Mouse (Mus musculus) liver, embryonic 12.5 days (tissue): ENCODE data around the gene Pitx2. TPM values are rescaled to one million over a fixed set of nuclear protein-coding genes. Genes with fewer than 3 reads are reported as not detected.

Experiments used
- ATAC-seq: fragments of 200-750 bp; cut with Nextera tagmentation; 2 replicates; pipeline ENCODE4 v1.8.0; 2017; ENCODE audit warnings: moderate number of reproducible peaks, mild to moderate bottlenecking, moderate library complexity
- H3K27ac ChIP-seq: fragments of 300-500 bp; sonication (generic); 2 replicates; pipeline ENCODE4 v1.5.1; 2016; ENCODE audit warnings: mild to moderate bottlenecking
- H3K27me3 ChIP-seq: fragments of 300-500 bp; sonication (generic); replicated peaks from 2 replicates; pipeline ENCODE4 v1.6.1; 2016; ENCODE audit warnings: mild to moderate bottlenecking, moderate library complexity
- H3K36me3 ChIP-seq: fragments of 300-500 bp; sonication (generic); 2 replicates; pipeline ENCODE4 v1.6.1; 2016; ENCODE audit warnings: mild to moderate bottlenecking, moderate library complexity
- H3K4me1 ChIP-seq: fragments of 300-500 bp; sonication (generic); 2 replicates; pipeline ENCODE4 v1.6.1; 2016
- H3K4me2 ChIP-seq: fragments of 300-500 bp; sonication (generic); 2 replicates; pipeline ENCODE4 v1.6.1; 2016; ENCODE audit warnings: mild to moderate bottlenecking, moderate library complexity
- H3K4me3 ChIP-seq: fragments of 300-500 bp; sonication (generic); 2 replicates; pipeline ENCODE4 v1.5.1; 2016; ENCODE audit warnings: mild to moderate bottlenecking, moderate library complexity
- H3K9ac ChIP-seq: fragments of 300-500 bp; sonication (generic); 2 replicates; pipeline ENCODE4 v1.6.1; 2016; ENCODE audit warnings: mild to moderate bottlenecking, moderate library complexity
- H3K9me3 ChIP-seq: fragments of 300-500 bp; sonication (generic); replicated peaks from 2 replicates; pipeline ENCODE4 v1.6.1; 2016; ENCODE audit warnings: mild to moderate bottlenecking, moderate library complexity
- WGBS: fragments of 180-500 bp; shearing (Covaris S2); methylation state at CpG from one replicate; pipeline ENCODE4 v1.1.7; 2016; ENCODE audit not compliant: insufficient replicate concordance; 5-methylcytosine and 5-hydroxymethylcytosine counted together
- polyA plus RNA-seq: library from polyadenylated mRNA; unstranded; fragments of >200 nt; fragmentation: Nextera tagmentation; extraction: Ambion mirVana; gene quantifications from 2 replicates; pipeline ENCODE4 v1.2.1, GENCODE M21; 2016

Pitx2 gene
- polyA plus RNA-seq, 1 experiment from 2014 or later = 5.9 TPM

GRCm38 (mm10) chr3:129204441-129205313 is 5.0 kb downstream of the Pitx2 start:
- peak; percentile 62 for ATAC-seq
- WGBS = 2% methylated on average over 48 of the region's 48 CpGs

GRCm38 (mm10) chr3:129205481-129206175 is 6.0 kb downstream of the Pitx2 start:
- no peaks in the 10 kb centered on the region for H3K36me3 ChIP-seq
- H3K27me3 ChIP-seq = peaks cover 96% of the 10 kb centered on the region
- H3K9ac ChIP-seq = no peak overlapping the region
- no peak overlapping the region for H3K4me3 ChIP-seq
- 9% methylated on average over 18 of the region's 18 CpGs for WGBS
- no peaks in the 10 kb centered on the region for H3K9me3 ChIP-seq
- H3K27ac ChIP-seq = no peak overlapping the region
- H3K4me1 ChIP-seq = no peaks in the 10 kb centered on the region
- no peak for ATAC-seq
- H3K4me2 ChIP-seq = no peak overlapping the region

More at GRCm38 (mm10) chr3:129204441-129205313, 5.0 kb downstream of the Pitx2 start:
- Histone ChIP-seq H3K4me1 (no peaks in the 10 kb centered on the region), H3K36me3 (no peaks in the 10 kb centered on the region), H3K9me3 (no peaks in the 10 kb centered on the region), H3K9ac (no peak overlapping the region), H3K27me3 (peaks cover 96% of the 10 kb centered on the region), H3K4me2 (peak overlapping the region; percentile 61), H3K4me3 (peak overlapping the region; percentile 30), H3K27ac (no peak overlapping the region)

DNA sequence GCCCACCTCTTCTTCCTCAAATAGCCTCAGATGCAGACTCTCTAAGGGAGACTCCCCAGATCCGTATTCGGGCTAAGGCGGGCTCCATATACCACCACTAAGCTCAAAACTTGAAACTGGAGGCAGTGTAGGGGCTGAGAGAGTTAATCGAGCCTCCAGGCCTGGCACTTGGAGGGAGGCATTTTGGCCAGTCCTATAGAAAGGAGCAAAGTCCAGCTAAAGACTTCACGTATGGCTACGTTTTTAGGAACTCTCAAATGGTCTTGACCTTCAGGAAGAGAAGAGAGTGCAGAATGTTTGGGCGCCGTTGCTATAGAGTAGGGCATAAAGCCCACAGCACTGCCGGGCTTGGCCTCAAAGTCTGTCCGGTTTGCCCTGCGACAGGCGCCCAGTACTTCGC is 7.1 kb downstream of the Pitx2 start:
- no peak overlapping the region for H3K4me3 ChIP-seq
- 2% methylated on average over 13 of the region's 13 CpGs for WGBS
- H3K4me2 ChIP-seq = no peak overlapping the region
- H3K27ac ChIP-seq = no peak overlapping the region
- H3K36me3 ChIP-seq = no peaks in the 10 kb centered on the region
- H3K9ac ChIP-seq = no peak overlapping the region
- H3K9me3 ChIP-seq = no peaks in the 10 kb centered on the region
- H3K4me1 ChIP-seq = no peaks in the 10 kb centered on the region
- no peak for ATAC-seq
- H3K27me3 ChIP-seq = peaks cover 99% of the 10 kb centered on the region

DNA sequence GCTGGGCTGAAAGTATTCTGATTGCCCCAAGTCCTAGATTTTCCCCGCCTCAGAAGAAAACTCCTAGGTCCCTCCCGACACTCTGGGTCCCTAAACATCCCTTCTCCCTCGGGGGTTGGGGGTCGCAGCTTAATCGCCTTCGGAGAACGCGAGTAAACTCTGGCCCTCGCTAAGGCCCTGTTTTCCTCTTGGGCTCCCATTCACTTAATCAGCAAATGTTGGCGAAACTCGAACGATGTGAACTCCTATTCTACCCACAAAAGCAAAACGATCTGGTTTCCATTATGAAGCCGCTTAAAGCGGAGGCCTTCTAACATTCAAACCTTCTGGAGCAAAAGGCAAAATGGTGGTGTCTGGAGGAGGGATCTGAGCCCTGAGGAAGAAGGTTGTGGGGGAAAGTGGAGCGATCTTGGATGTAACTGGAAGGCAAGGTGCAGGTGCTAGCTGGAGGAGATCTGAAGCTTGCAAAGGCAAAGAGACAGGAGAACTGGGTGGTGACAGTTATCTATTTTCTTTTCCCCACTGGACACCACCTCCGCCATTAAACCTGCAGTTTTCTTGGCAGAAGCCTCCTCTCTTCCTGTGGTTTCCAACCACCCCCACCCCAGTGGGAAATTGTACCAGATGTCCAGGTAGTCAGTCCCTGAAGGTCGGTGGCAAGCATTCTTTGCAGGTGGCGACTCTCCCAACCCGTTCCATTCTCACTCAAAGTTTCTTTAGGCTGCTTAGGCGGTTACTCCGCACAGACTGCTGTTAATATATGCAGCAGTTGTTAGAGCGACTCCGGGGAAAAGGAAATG is 7.8 kb downstream of the Pitx2 start:
- Histone ChIP-seq H3K4me3 (no peak overlapping the region), H3K4me2 (no peak overlapping the region), H3K27ac (no peak overlapping the region), H3K27me3 (peaks cover 99% of the 10 kb centered on the region), H3K9ac (no peak overlapping the region), H3K4me1 (no peaks in the 10 kb centered on the region), H3K36me3 (no peaks in the 10 kb centered on the region), H3K9me3 (no peaks in the 10 kb centered on the region)
- no peak for ATAC-seq
- 3% methylated on average over 24 of the region's 24 CpGs for WGBS

- Histone ChIP-seq H3K27me3 (peaks cover 99% of the 10 kb centered on the region), H3K4me3 (no peak overlapping the region), H3K9me3 (no peaks in the 10 kb centered on the region), H3K4me2 (no peak overlapping the region), H3K9ac (no peak overlapping the region), H3K27ac (no peak overlapping the region), H3K4me1 (no peaks in the 10 kb centered on the region), H3K36me3 (no peaks in the 10 kb centered on the region)
- no peak for ATAC-seq
- 9% methylated on average over 7 of the region's 7 CpGs for WGBS
These were observed 8.3 kb downstream of the Pitx2 start for GRCm38 (mm10) chr3:129208031-129208380.

DNA sequence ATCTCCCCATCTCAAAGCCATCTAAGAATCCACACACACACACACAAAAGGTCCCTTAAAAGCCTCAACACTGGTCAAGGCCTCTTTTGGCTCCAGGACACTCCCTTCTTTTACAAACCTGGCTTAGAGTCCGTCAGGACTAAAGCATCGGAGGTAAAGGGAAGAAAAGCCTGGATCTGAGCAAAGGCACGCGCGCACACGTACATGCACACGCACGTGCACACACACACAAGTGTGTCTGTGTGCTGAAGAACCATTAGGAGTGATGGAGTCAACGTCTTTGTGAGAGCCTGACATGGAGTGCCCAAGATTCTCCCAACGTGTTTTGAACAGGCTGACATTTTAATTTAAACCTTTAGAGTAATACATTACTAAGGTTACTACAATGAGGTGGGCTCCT is 8.7 kb downstream of the Pitx2 start:
- 7% methylated on average over 10 of the region's 10 CpGs for WGBS

DNA sequence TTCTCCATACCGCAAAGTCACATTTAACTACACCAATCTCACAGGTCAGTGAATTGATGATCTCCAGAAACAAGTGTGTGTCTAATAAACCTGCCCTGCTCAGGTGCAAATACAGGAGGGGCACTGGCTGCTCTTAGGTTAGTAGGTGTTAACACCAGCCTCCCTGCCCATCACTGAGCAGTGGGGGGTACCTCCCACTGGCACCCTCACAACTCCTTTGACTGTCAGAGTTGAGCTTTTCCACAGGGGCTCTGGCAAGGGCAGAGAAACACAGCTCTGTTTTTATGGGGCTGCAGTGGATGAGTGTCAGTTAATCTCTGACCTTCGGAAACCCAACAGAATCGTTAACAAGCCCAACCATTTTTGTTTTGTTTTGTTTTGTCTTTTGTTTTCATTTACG is 9.6 kb downstream of the Pitx2 start:
- Histone ChIP-seq H3K4me1 (0 out of 2 replicates have a peak, but pooled peaks cover 9% of the 10 kb centered on the region), H3K4me3 (no peak overlapping the region), H3K27me3 (peaks cover 99% of the 10 kb centered on the region), H3K4me2 (no peak overlapping the region), H3K9me3 (no peaks in the 10 kb centered on the region), H3K9ac (no peak overlapping the region), H3K36me3 (no peaks in the 10 kb centered on the region), H3K27ac (no peak overlapping the region)
- ATAC-seq = no peak
- WGBS = 10% methylated on average over 4 of the region's 4 CpGs

More for the DNA sequence above, 8.7 kb downstream of the Pitx2 start:
- H3K4me3 ChIP-seq = no peak overlapping the region
- no peaks in the 10 kb centered on the region for H3K9me3 ChIP-seq
- H3K27ac ChIP-seq = no peak overlapping the region
- ATAC-seq = no peak
- no peaks in the 10 kb centered on the region for H3K36me3 ChIP-seq
- H3K27me3 ChIP-seq = peaks cover 99% of the 10 kb centered on the region
- H3K4me2 ChIP-seq = no peak overlapping the region
- no peak overlapping the region for H3K9ac ChIP-seq
- 0 out of 2 replicates have a peak, but pooled peaks cover under 1% of the 10 kb centered on the region for H3K4me1 ChIP-seq

DNA sequence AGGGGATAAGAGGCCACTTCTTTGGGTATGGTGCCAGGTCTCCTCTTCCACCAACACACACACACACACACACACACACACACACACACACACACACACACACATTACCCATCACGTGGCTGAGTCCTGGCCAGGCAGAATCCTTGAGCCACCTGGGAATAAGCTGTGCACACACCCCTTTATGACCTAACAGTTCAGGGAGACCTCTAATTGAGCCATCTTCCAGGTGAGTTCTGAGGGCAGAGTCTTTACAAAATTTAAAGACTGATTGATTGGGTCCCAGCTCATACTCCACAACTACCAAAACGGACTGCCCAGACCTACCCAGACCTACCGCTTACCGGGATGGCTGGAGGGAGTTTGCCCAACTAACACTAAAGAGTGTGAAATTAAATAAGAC is 10.1 kb downstream of the Pitx2 start:
- Histone ChIP-seq H3K4me1 (0 out of 2 replicates have a peak, but pooled peaks cover 11% of the 10 kb centered on the region), H3K4me2 (no peak overlapping the region), H3K4me3 (no peak overlapping the region), H3K9ac (no peak overlapping the region), H3K9me3 (no peaks in the 10 kb centered on the region), H3K36me3 (no peaks in the 10 kb centered on the region), H3K27ac (no peak overlapping the region), H3K27me3 (peaks cover 99% of the 10 kb centered on the region)
- no peak for ATAC-seq
- 13% methylated on average over 4 of the region's 4 CpGs for WGBS

DNA sequence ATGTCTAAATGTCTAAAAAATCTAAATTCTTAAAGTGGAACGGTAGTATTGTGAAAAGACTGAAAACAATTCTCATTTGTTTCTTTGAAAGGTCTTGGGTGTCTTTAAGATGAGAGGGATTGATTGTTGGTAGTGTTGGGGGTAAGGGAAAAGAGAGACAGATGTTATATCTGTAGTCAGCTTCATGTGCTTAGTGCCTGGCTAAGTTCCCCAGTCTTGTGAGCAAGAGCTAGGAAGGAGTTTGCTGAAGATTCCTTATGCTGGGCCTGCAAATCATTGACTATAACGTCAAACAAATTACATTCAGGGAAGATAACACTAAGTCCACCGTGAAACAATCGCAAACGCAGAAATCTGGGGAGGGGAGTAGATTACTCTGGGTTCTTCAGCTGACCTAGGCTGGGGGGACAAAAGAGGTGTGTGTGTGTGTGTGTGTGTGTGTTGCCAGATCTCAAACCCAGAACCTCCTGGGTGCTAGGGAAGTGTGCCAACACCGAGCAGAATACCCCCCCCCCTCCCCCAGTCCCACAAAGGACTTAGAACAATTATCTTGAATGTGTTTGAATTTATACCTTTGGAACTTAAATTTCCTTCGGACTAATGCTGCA is 12.5 kb downstream of the Pitx2 start:
- Histone ChIP-seq H3K27me3 (peaks cover 100% of the 10 kb centered on the region), H3K4me2 (no peak overlapping the region), H3K9me3 (no peaks in the 10 kb centered on the region), H3K4me3 (no peak overlapping the region), H3K27ac (no peak overlapping the region), H3K9ac (no peak overlapping the region), H3K4me1 (0 out of 2 replicates have a peak, but pooled peaks cover 11% of the 10 kb centered on the region), H3K36me3 (no peaks in the 10 kb centered on the region)
- 2% methylated on average over 7 of the region's 7 CpGs for WGBS
- ATAC-seq = no peak

- Histone ChIP-seq H3K27me3 (peaks cover 100% of the 10 kb centered on the region), H3K9ac (no peak overlapping the region), H3K27ac (no peak overlapping the region), H3K4me3 (no peak overlapping the region), H3K9me3 (no peaks in the 10 kb centered on the region), H3K4me1 (0 out of 2 replicates have a peak, but pooled peaks cover 11% of the 10 kb centered on the region), H3K4me2 (no peak overlapping the region), H3K36me3 (no peaks in the 10 kb centered on the region)
- no peak for ATAC-seq
- 7% methylated on average over 11 of the region's 11 CpGs for WGBS
These were observed 13.1 kb downstream of the Pitx2 start for GRCm38 (mm10) chr3:129212807-129213206.

DNA sequence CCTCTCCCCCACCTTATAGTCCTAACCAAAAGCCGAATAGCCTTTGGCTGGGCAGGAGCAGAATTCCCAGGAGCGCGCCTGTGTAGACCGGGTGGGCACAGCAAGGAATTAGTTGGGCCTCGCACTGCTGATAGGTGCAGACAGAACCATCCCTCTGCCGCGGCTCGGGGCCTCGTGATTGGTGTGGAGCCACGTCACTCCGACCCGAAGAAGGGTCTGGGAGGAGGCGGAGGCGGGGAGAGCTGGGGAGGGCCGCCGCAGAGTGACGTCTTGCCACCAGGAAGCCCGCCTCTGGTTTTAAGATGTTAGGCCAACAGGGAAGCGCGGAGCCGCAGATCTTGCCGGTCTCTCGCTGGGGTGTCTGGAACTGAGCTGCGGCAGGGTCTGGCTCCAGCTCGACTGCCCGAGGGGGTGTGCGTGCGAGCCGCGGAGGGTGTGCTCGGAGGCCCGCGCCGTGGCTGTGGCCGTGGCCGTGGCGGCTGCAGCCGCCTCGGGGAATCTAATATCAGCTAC is 14.0 kb downstream of the Pitx2 start:
- Histone ChIP-seq H3K4me3 (peak overlapping the region; percentile 55), H3K27ac (no peak overlapping the region), H3K4me2 (peak overlapping the region; percentile 73), H3K9ac (peak overlapping the region; percentile 22), H3K9me3 (no peaks in the 10 kb centered on the region), H3K27me3 (peaks cover 100% of the 10 kb centered on the region), H3K36me3 (no peaks in the 10 kb centered on the region), H3K4me1 (0 out of 2 replicates have a peak, but pooled peaks cover 11% of the 10 kb centered on the region)
- under 1% methylated on average over 38 of the region's 39 CpGs for WGBS
- peak; percentile 86 for ATAC-seq
